Mouse (Mus musculus) natural killer cell, adult 2 months (primary cell): Measurements from ENCODE around the gene Zfp740.

Experiments used
- DNase-seq, 2 experiments: peaks; one replicate each; pipeline ENCODE4 v3.0.0; 2022; ENCODE audit warnings: low spot score in 2 of 2

The Zfp740 gene

GRCm38 (mm10) chr15:102248131-102248811 is 45.2 kb downstream of the Zfp740 start:
- no peak for DNase-seq

GRCm38 (mm10) chr15:102248812-102249191 is 45.8 kb downstream of the Zfp740 start:
- DNase-seq, result no peak

- DNase-seq, result no peak
Observed at GRCm38 (mm10) chr15:102249251-102249691, 46.2 kb downstream of the Zfp740 start.

- no peak for DNase-seq
Observed at GRCm38 (mm10) chr15:102249967-102250366, 46.9 kb downstream of the Zfp740 start.

- DNase-seq, result no peak
Observed at GRCm38 (mm10) chr15:102250521-102250920, 47.5 kb downstream of the Zfp740 start.

GRCm38 (mm10) chr15:102255547-102256255 is 52.7 kb downstream of the Zfp740 start:
- DNase-seq, result no peak

GRCm38 (mm10) chr15:102256431-102257201 is 53.6 kb downstream of the Zfp740 start:
- DNase-seq, result no peak

- DNase-seq, result no peak
Observed at GRCm38 (mm10) chr15:102257202-102258075, 54.4 kb downstream of the Zfp740 start, which contains the start of gene Rarg. Rarg (minus strand) TSS chr15:102257517.

GRCm38 (mm10) chr15:102258076-102258470 is 55.0 kb downstream of the Zfp740 start:
- no peak for DNase-seq

- DNase-seq, result no peak
Observed at GRCm38 (mm10) chr15:102258581-102259253, 55.7 kb downstream of the Zfp740 start.

- no peak for DNase-seq
Observed at GRCm38 (mm10) chr15:102262582-102262981, 59.5 kb downstream of the Zfp740 start.

GRCm38 (mm10) chr15:102263037-102263436 is 60.0 kb downstream of the Zfp740 start:
- peak; percentile 35 to 36 for DNase-seq
